Mouse (Mus musculus) forebrain, embryonic 16.5 days (tissue): Measurements from ENCODE around the gene Cyp4v3. TPM values are rescaled to one million over a fixed set of nuclear protein-coding genes. Genes with fewer than 3 reads are reported as not detected.
"Not testable (repeated sequence)": the region's sequence is repeated elsewhere in the genome, so short reads cannot be mapped to it uniquely, and the experiment has no call there.

Source experiments
- ATAC-seq: fragments of 200-750 bp; cut with Nextera tagmentation; 2 replicates; pipeline ENCODE4 v1.8.0; 2017; ENCODE audit warnings: mild to moderate bottlenecking, moderate library complexity
- H3K27ac ChIP-seq: fragments of 300-500 bp; sonication (generic); 2 replicates; pipeline ENCODE4 v1.5.1; 2014; ENCODE audit warnings: low read length, control low read depth
- H3K27me3 ChIP-seq: fragments of 300-500 bp; sonication (generic); replicated peaks from 2 replicates; pipeline ENCODE4 v1.6.1; 2014; ENCODE audit warnings: low read length; ENCODE audit not compliant: control insufficient read depth, insufficient read depth
- H3K36me3 ChIP-seq: fragments of 300-500 bp; sonication (generic); 2 replicates; pipeline ENCODE4 v1.6.1; 2014; ENCODE audit not compliant: control insufficient read depth, insufficient read depth
- H3K4me1 ChIP-seq: fragments of 300-500 bp; sonication (generic); replicated peaks from 2 replicates; pipeline ENCODE4 v1.6.1; 2014; ENCODE audit warnings: low read length; ENCODE audit not compliant: control insufficient read depth, insufficient read depth
- H3K4me2 ChIP-seq: fragments of 300-500 bp; sonication (generic); 2 replicates; pipeline ENCODE4 v1.6.1; 2014; ENCODE audit warnings: mild to moderate bottlenecking, low read length, control low read depth
- H3K4me3 ChIP-seq: fragments of 300-500 bp; sonication (generic); replicated peaks from 2 replicates; pipeline ENCODE4 v1.5.1; 2014; ENCODE audit warnings: mild to moderate bottlenecking, low read length, control low read depth
- H3K9ac ChIP-seq: fragments of 300-500 bp; sonication (generic); replicated peaks from 2 replicates; pipeline ENCODE4 v1.6.1; 2014; ENCODE audit warnings: low read depth, low read length, control low read depth
- H3K9me3 ChIP-seq: fragments of 300-500 bp; sonication (generic); 2 replicates; pipeline ENCODE4 v1.6.1; 2016; ENCODE audit warnings: low read length; ENCODE audit not compliant: control insufficient read depth
- WGBS: fragments of 180-500 bp; shearing (Covaris S2); extraction: QIAGEN DNeasy Blood & Tissue Kit; methylation state at CpG from one replicate; pipeline ENCODE4 v1.1.7; 2014; 5-methylcytosine and 5-hydroxymethylcytosine counted together
- polyA plus RNA-seq: library from polyadenylated mRNA; unstranded; fragments of >200 nt; fragmentation: Nextera tagmentation; extraction: Ambion mirVana; gene quantifications from 2 replicates; pipeline ENCODE4 v1.2.1, GENCODE M21; 2015

The Cyp4v3 gene
- polyA plus RNA-seq, 1 experiment from 2014 or later: 0.85 TPM

DNA sequence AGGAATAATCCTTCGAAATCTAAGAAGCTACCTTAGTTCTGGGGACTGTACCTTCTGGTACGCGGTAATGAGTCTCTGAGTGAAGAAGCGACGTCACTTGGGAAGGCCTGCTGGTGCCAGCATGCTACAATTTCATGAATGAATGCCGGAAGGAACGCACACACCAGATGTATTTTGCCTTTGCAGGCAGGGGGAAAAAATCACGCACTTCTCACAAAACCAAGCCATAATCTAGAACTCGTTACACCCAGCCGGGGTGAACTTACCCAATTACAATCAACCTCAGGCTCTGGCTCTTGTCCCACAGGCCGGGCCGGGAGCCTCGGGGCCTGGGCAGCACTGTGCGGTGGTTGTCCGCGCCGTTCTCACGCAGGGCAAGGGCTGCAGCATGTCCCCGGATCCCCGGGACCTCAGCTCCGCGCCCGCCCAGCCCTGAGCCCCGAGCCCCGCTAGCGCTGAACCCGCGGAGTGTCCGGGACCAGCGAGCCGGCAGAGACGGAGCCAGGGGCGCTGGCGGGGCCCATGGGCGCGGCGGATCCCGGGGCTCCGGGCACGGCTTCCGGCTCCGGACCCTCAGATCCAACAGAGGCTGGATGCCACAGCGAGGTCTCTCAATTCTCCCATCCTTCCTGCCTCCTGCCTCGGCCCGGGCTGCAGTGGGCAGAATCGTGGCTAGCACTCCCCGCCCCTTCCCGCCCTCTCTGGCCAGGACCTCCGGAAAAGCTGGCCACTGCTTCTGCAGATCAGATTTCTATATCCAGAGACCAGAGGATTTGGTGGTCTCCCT, 25.3 kb upstream of the Cyp4v3 start:
- ATAC-seq: peak; percentile 89
- H3K4me2 ChIP-seq: peak overlapping the region; percentile 89
- WGBS: 2% methylated on average over 49 of the region's 49 CpGs
- H3K27ac ChIP-seq: no peak overlapping the region
- no peaks in the 10 kb centered on the region for H3K27me3 ChIP-seq
- H3K36me3 ChIP-seq: no peaks in the 10 kb centered on the region
- H3K9ac ChIP-seq: peak overlapping the region; percentile 82
- peaks cover 8% of the 10 kb centered on the region; the same call in 1 of the 2 replicates for H3K4me1 ChIP-seq
- peak overlapping the region; percentile 67 for H3K4me3 ChIP-seq
- no peaks in the 10 kb centered on the region for H3K9me3 ChIP-seq

DNA sequence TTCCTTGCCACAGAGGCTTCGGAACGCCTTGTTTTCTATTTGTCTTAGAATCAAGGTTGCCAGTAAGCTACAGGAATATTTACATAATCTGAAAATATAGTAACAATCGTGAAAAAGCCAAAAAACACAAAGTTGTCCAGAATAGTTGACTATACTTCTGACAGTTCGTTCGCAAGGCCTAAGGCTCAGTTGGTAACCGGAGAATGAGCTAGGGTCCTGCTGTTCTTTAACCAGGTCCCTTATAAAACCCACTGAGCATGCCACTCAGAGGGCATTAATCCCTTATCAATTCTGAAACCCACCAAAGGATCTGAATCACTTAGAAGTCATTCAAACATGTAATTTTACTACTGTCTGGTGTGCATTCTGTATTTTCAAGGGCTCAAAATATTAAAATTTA, 22.8 kb upstream of the Cyp4v3 start:
- H3K27ac ChIP-seq: no peak overlapping the region
- no peaks in the 10 kb centered on the region for H3K36me3 ChIP-seq
- no peak for ATAC-seq
- 78% methylated on average over 6 of the region's 6 CpGs for WGBS
- peaks cover 8% of the 10 kb centered on the region; the same call in 1 of the 2 replicates for H3K4me1 ChIP-seq
- H3K27me3 ChIP-seq: no peaks in the 10 kb centered on the region
- H3K4me2 ChIP-seq: no peak overlapping the region
- H3K9ac ChIP-seq: no peak overlapping the region
- no peaks in the 10 kb centered on the region for H3K9me3 ChIP-seq
- H3K4me3 ChIP-seq: no peak overlapping the region

DNA sequence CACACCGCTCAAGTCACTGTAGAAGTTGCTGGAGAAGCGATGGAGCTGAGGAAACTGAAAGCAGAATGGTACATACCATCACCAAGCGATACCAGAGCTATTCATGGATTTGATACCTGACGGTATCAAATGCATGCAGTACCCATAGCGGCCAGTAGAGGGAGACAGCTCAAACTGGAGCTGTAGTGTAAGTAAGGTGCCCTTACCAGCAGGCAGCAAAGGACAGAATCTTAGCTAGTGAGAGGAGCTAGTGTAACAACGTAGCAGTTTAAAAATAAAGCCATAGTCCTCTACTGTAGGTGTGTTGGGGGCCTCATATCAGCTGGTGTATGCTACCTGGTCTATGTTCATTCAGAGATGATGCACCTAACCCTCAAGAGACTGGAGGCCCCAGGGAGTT, 12.0 kb upstream of the Cyp4v3 start:
- 15% methylated on average over 6 of the region's 6 CpGs for WGBS
- no peak overlapping the region for H3K4me2 ChIP-seq
- H3K4me3 ChIP-seq: no peak overlapping the region
- no peaks in the 10 kb centered on the region; the same call in 1 of the 2 replicates for H3K36me3 ChIP-seq
- ATAC-seq: peak; percentile 67
- H3K27me3 ChIP-seq: no peaks in the 10 kb centered on the region
- no peak overlapping the region for H3K9ac ChIP-seq
- no peak overlapping the region for H3K27ac ChIP-seq
- no peaks in the 10 kb centered on the region for H3K9me3 ChIP-seq
- H3K4me1 ChIP-seq: no peaks in the 10 kb centered on the region

DNA sequence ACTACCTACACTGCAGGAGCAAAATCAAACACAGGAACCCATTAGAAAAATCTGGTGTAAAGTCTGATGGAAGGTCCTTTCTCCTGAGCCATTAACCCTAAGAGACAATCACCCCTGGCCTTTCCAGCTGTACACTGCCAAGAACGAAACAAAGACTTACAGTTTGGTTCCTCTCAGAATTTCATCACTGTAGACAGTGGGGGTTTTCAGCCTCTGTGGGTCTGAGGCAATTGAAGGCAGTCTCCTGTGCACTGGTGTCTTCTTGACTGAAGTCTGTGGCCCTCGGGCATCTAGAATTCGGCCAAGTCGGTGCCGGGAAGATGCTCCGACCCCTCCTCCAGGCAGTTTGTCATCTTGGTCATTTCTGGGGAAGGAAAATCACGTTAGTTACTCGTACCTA, 11.3 kb upstream of the Cyp4v3 start:
- 89% methylated on average over 8 of the region's 8 CpGs for WGBS
- Histone ChIP-seq H3K4me2 (no peak overlapping the region), H3K9me3 (no peaks in the 10 kb centered on the region), H3K9ac (no peak overlapping the region), H3K36me3 (no peaks in the 10 kb centered on the region; the same call in 1 of the 2 replicates), H3K27ac (no peak overlapping the region), H3K4me3 (no peak overlapping the region), H3K4me1 (no peaks in the 10 kb centered on the region), H3K27me3 (no peaks in the 10 kb centered on the region)
- no peak for ATAC-seq

DNA sequence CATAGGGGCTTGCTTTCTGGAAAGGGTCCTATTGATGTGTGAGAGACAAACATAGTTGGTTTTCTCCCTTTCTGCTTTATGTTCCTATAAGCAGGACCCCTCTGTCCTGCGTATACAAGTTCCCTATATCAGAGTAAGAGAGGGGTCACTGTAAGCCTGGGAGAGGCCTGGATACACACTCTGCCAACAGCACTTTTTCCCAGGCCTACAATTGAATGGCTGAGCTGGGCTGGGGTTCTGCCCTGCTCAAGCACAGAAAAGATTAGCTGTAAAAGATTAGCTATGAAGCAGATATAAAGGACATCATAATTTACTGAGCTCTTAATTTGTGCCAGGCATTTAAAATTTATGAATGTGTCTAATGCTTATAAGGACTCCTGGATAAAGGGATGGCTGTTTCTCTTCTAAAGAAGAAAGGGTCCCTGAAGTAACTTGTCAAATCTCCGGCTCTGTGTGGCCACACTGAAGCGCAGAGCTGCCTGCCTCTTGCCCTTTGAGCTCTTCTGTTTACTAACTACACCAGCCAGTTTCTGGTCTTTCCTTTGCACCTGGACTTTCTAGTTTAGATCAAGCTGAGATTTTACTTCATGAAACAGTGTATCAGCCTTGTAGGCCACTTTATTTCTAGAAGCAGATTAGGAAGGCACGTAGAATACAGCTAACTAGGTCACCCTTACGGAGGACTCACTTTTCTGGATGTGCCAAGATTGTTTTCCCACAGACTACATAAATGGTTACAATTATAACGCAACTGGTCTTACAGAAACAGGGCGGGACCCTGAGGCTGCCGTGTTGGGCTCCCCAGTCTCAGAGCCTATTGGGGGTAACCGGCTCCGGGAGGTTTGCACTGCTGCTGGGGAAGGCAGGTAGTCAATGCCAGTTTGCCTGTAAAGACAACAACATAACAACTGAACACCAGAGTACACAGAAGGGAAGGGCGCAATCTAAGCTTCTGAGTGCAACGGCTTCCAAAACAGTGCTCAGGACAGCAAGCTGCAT, 8.9 kb upstream of the Cyp4v3 start:
- H3K4me1 ChIP-seq: no peaks in the 10 kb centered on the region
- no peaks in the 10 kb centered on the region; the same call in 1 of the 2 replicates for H3K36me3 ChIP-seq

DNA sequence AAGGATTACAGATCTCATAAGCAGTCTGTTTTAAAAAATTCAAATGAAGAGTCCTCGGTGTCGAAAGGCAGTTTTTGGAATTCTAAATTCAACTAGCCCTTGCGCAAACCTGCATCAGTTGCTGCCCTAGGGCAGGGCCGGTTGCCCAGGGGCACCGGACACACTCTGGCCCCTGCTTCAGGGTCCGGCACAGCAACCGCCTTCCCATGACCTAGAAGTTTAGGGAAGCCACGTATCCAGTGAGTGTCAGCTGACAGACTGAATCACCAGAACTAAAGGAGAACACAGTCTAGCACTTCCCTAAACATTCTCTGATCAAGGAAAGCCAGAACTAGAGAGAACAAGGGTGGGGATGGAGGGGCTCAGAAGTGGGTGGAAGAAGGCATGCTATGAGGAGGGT, 477 bp upstream of the Cyp4v3 start:
- H3K9me3 ChIP-seq: no peaks in the 10 kb centered on the region
- peaks cover 8% of the 10 kb centered on the region for H3K4me1 ChIP-seq
- H3K27ac ChIP-seq: no peak overlapping the region
- peak overlapping the region; percentile 85 for H3K4me2 ChIP-seq
- H3K9ac ChIP-seq: peak overlapping the region; percentile 61
- peak; percentile 38; the same call in 1 of the 2 replicates for ATAC-seq
- peak overlapping the region; percentile 70 for H3K4me3 ChIP-seq
- no peaks in the 10 kb centered on the region for H3K27me3 ChIP-seq
- H3K36me3 ChIP-seq: no peaks in the 10 kb centered on the region
- 5% methylated on average over 8 of the region's 8 CpGs for WGBS

More for the DNA sequence above, 8.9 kb upstream of the Cyp4v3 start:
- no peaks in the 10 kb centered on the region for H3K27me3 ChIP-seq
- ATAC-seq: no peak
- WGBS: 90% methylated on average over 12 of the region's 12 CpGs
- H3K27ac ChIP-seq: no peak overlapping the region
- no peak overlapping the region for H3K4me2 ChIP-seq
- no peaks in the 10 kb centered on the region for H3K9me3 ChIP-seq
- no peak overlapping the region for H3K9ac ChIP-seq
- no peak overlapping the region for H3K4me3 ChIP-seq

DNA sequence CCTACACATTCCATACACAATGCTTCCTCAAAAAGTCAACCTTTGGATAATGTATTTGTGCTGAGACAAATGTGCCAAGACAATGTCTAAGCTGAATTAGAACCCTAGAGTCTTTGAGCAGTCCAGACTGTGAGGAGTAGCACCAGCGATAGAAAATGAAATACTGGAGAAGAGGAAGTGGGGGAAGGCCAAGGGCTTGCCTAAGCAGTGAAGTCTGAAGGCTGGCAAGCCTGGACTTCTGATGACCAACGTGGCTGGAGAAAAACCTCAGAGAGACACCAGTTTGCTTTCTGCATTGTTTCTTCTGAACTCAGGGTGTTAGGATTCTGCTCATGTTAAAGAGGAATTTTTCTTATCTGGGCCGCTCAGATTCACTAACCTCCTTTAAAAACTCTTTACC, 2.2 kb downstream of the Cyp4v3 start:
- Histone ChIP-seq H3K4me3 (no peak overlapping the region), H3K36me3 (no peaks in the 10 kb centered on the region), H3K27me3 (no peaks in the 10 kb centered on the region), H3K9me3 (no peaks in the 10 kb centered on the region), H3K27ac (no peak overlapping the region), H3K9ac (no peak overlapping the region), H3K4me1 (peaks cover 8% of the 10 kb centered on the region), H3K4me2 (no peak overlapping the region)
- 81% methylated on average over 3 of the region's 3 CpGs for WGBS
- ATAC-seq: no peak

DNA sequence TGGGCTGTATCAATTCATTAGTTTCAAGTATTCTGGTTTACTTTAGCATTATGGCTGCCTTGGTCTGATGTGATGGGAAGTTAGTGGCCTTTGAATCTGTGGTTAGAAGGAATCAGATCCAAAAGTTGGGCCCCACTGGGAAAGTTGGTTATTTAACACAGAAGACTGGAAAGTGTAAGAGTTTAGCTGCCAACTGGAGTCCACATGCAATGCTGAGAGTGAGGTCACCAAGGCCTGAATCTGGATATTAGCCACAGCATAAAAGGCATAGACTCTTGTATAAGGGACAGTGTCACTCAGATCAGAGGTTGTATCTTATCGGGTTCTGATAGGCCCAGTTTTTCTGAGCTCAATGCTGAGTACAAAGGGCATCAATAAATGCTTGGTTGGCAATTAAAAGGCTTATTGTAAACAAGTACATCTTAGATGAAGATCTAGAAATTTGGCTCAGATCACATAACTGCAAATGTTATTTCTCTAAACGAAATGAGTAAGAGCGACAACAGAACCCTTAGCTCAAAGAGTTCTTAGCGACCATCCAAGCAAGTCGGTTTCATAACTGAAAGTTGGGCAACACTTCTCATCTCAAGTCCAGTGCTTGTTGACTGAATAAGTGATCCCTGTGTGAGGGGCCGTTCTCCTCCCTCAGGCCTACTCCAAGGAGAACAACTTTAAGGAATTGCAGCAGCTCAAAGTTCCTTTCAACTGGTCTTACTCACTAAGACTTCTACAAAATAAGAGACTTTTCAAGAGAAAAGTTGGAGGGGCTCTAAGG, 3.6 kb downstream of the Cyp4v3 start:
- no peak for ATAC-seq
- Histone ChIP-seq H3K4me2 (no peak overlapping the region), H3K9me3 (no peaks in the 10 kb centered on the region), H3K27me3 (no peaks in the 10 kb centered on the region), H3K36me3 (no peaks in the 10 kb centered on the region), H3K27ac (no peak overlapping the region), H3K9ac (no peak overlapping the region), H3K4me3 (no peak overlapping the region), H3K4me1 (peaks cover 8% of the 10 kb centered on the region)
- WGBS: 93% methylated on average over 6 of the region's 6 CpGs

DNA sequence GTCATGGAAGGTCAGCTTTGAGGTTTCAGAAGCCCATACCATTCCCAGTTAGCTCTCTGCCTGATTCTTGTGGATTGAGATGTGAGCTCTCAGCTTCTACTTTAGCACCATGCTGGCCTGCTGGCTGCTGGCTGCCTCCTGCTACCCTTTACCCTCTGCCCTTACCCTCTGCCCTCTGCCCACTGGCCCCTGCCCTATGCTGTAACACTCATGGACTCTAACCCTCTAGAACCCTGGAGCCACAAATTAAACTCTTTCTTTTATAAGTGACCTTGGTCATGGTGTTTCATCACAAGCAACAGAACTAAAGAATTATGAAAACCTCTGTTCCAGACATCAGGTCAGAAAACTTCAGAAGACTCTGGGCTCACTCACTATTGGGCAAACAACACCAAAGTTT, 5.9 kb downstream of the Cyp4v3 start:
- ATAC-seq, H3K9ac ChIP-seq, H3K4me1 ChIP-seq, H3K9me3 ChIP-seq, H3K27ac ChIP-seq, H3K36me3 ChIP-seq, H3K27me3 ChIP-seq, H3K4me2 ChIP-seq, H3K4me3 ChIP-seq: not testable (repeated sequence)
